Mouse (Mus musculus) liver, adult 2 months (tissue): Measurements from ENCODE around the gene Sec14l3.
"Not testable (repeated sequence)": the region's sequence is repeated elsewhere in the genome, so short reads cannot be mapped to it uniquely, and the experiment has no call there.

Experiments
- CTCF ChIP-seq: fragments of 200-500 bp; IDR thresholded peaks from 2 replicates; pipeline ENCODE4 v1.5.1; 2011; ENCODE audit warnings: low read depth, low read length, control low read depth
- POLR2A ChIP-seq: fragments of 200-500 bp; IDR thresholded peaks from 2 replicates; pipeline ENCODE4 v1.6.1; 2011; ENCODE audit warnings: low read length, control low read depth; ENCODE audit not compliant: insufficient read depth; ENCODE audit errors: extremely low read depth

DNA sequence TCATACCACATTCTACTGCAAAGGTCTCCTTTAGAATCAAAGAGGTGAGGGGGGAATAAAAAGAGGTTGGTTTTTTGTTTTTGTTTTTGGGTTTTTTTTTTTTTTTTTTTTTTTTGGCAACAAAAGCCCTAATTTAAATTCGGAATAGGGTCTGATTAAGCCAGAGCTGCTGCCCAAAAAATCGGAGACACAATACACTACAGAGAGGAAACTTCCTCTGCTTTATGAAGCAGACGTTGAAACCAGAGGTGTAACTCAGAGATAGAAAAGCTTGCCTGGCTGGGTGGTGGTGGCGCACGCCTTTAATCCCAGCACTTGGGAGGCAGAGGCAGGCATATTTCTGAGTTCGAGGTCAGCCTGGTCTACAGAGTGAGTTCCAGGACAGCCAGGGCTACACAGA, 49.9 kb downstream of the Sec14l3 start:
- TF ChIP-seq CTCF, POLR2A: not testable (repeated sequence)
